Mouse (Mus musculus): ENCODE results near the gene Serpina16. TPM values are rescaled to one million over a fixed set of nuclear protein-coding genes. Genes with fewer than 3 reads are reported as not detected.

The Serpina16 gene
- polyA plus RNA-seq, 1 experiment from 2014 or later, result not detected

Other genes with a start within 250 kb of the Serpina16 start
- 32.9 and 33.9 TPM in 2 replicates for gene Ifi27, start 241.9 kb downstream of the Serpina16 start, polyA plus RNA-seq (2015; fragmentation: Nextera tagmentation; extraction: Ambion mirVana)
- 10.6 and 11.5 TPM in 2 replicates for gene Ifi27l2a, start 232.5 kb downstream of the Serpina16 start, polyA plus RNA-seq (2015; fragmentation: Nextera tagmentation; extraction: Ambion mirVana)
- gene Ifi27l2b, start 218.9 kb downstream of the Serpina16 start, polyA plus RNA-seq (2015; fragmentation: Nextera tagmentation; extraction: Ambion mirVana), result not detected in 2 replicates
- 0.19 and 0.31 TPM in 2 replicates for gene Ppp4r4, start 143.9 kb downstream of the Serpina16 start, polyA plus RNA-seq (2015; fragmentation: Nextera tagmentation; extraction: Ambion mirVana)
- gene Serpina10, start 44.7 kb downstream of the Serpina16 start, polyA plus RNA-seq (2015; fragmentation: Nextera tagmentation; extraction: Ambion mirVana), result 0.16 and 1.0 TPM in 2 replicates
- gene Serpina6, start 18.9 kb downstream of the Serpina16 start, polyA plus RNA-seq (2015; fragmentation: Nextera tagmentation; extraction: Ambion mirVana), result 4.5 and 45.8 TPM in 2 replicates
- gene Serpina1f, start 19.4 kb upstream of the Serpina16 start, polyA plus RNA-seq (2015; fragmentation: Nextera tagmentation; extraction: Ambion mirVana), result not detected in 2 replicates
- gene Serpina1d, start 97.5 kb upstream of the Serpina16 start, polyA plus RNA-seq (2015; fragmentation: Nextera tagmentation; extraction: Ambion mirVana), result 0.40 and 3.6 TPM in 2 replicates
- gene Serpina1b, start 154.2 kb upstream of the Serpina16 start, polyA plus RNA-seq (2015; fragmentation: Nextera tagmentation; extraction: Ambion mirVana), result 4.2 and 17.3 TPM in 2 replicates
- gene Serpina1a, start 187.4 kb upstream of the Serpina16 start, polyA plus RNA-seq (2015; fragmentation: Nextera tagmentation; extraction: Ambion mirVana), result 3.0 and 11.2 TPM in 2 replicates
- gene Serpina1c, start 228.7 kb upstream of the Serpina16 start, polyA plus RNA-seq (2015; fragmentation: Nextera tagmentation; extraction: Ambion mirVana), result 1.5 and 3.6 TPM in 2 replicates